Mouse (Mus musculus): Measurements from ENCODE around the gene Wfdc18.

DNA sequence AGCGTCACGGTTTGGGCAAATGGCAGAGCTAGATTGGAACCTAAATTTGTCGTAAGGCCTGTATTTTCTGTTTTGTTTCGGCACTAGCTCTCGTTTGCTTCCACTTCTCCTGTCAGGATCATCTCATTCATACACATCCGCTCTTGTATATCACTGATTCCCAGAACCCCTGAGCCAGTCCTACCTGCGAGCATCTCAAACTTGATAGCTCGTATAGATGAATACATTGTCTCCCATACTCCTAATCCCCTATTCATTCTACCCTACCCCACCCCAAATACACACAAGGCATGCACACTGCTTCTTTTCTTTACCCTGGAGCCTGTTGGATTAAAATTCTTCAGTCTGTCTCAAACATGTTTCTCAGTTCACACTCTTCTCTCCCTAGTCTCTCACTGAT, 45.4 kb downstream of the Wfdc18 start:
- TF ChIP-seq CTCF (IDR thresholded peaks at IDR 0.05; ENCODE audit: low read depth) (no peak), EP300 (IDR thresholded peaks at IDR 0.05; ENCODE audit: low read depth) (no peak)

Measured in liver, postnatal 0 days (tissue).